Mouse (Mus musculus) A20 (cell line): ENCODE measurements around the gene Gm21746.
"Not testable (repeated sequence)": the region's sequence is repeated elsewhere in the genome, so short reads cannot be mapped to it uniquely, and the experiment has no call there.

Experiments used
- DNase-seq: peaks from one replicate; pipeline ENCODE4 v3.0.0-alpha.2; 2011; ENCODE audit warnings: low read depth, low spot score

The Gm21746 gene

GRCm38 (mm10) chrY:6237895-6238294 is at the start of gene Gm21746:
Gene Gm21746 (minus strand): TSS chrY:6237995.
- not testable (repeated sequence) for DNase-seq

- not testable (repeated sequence) for DNase-seq
Observed at GRCm38 (mm10) chrY:6266798-6267197, 29.0 kb upstream of the Gm21746 start, which contains the start of gene Gm20873. Gene Gm20873 (plus strand): TSS chrY:6267098.
